Mouse (Mus musculus): Measurements from ENCODE around the gene Neurl1a. TPM values are rescaled to one million over a fixed set of nuclear protein-coding genes. Genes with fewer than 3 reads are reported as not detected.

Gene Neurl1a
- polyA plus RNA-seq, 1 experiment from 2014 or later, result 3.9 TPM

DNA sequence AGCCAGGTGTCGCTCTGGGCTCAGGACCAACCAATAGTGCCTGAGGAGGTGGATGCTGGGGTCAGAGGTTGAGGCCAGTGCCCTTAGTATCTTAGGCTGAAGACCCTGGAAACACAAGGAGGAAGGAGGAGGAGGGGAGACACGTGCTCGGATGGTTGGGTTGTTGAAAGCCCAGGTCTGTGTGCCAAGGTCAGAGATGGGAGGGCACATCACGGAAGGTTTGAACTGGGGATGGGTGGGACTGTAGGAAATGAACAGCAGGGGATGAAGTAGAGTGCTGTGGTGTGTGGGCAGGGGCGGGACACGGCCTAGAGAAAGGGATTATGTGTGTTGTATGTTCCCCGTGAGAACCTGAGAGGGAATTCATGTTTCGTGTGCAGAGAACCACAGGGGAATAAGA, 5.6 kb downstream of the Neurl1a start:
- H3K9me3 ChIP-seq (ENCODE audit: control insufficient read depth, low read length), result no peaks in the 10 kb centered on the region

DNA sequence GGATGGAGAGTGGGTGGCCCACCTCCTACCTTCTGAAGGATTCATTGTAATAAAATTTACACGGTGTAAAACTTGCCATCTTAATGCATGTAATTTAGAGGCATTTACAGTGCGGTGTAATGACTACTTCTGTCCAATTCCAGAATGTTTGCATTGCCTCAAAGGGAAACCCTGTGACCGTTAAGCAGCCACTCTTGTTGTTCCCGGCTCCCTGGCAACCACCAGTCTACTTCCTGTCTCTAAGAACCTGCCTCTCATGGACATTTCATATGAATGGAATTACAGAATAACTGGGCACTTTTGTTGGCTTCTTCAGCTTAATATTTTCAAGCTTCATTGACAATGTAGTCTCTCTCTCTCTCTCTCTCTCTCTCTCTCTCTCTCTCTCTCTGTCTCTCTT, 6.1 kb downstream of the Neurl1a start:
- no peak overlapping the region for H3K27ac ChIP-seq (replicated peaks)
- no peak for TF ChIP-seq EP300 (optimal IDR thresholded peaks at IDR 0.05)
- no peak for TF ChIP-seq CTCF (IDR thresholded peaks at IDR 0.05; ENCODE audit: low read depth)
- H3K4me3 ChIP-seq (ENCODE audit: low read depth, low read length), result no peak overlapping the region
- DNase-seq (ENCODE audit: low spot score), result no peak
- H3K36me3 ChIP-seq (ENCODE audit: control insufficient read depth, insufficient read depth, low read length), result no peaks in the 10 kb centered on the region
- no peak for ATAC-seq (ENCODE audit: low FRiP score, low TSS enrichment)
- H3K4me1 ChIP-seq (replicated peaks; ENCODE audit: control insufficient read depth, insufficient read depth), result no peaks in the 10 kb centered on the region
- H3K9ac ChIP-seq (ENCODE audit: low read length), result no peak overlapping the region
- no peaks in the 10 kb centered on the region for H3K27me3 ChIP-seq (ENCODE audit: control insufficient read depth, insufficient read depth, low read length)
- WGBS, result 54% methylated on average over 4 of the region's 4 CpGs
- no peaks in the 10 kb centered on the region for H3K9me3 ChIP-seq (ENCODE audit: control insufficient read depth, low read length)
- no peak overlapping the region for H3K4me2 ChIP-seq (replicated peaks; ENCODE audit: low read depth)

More for the DNA sequence above, 5.6 kb downstream of the Neurl1a start:
- Histone ChIP-seq H3K4me1 (replicated peaks; ENCODE audit: control insufficient read depth, insufficient read depth) (no peaks in the 10 kb centered on the region), H3K4me3 (ENCODE audit: low read depth, low read length) (no peak overlapping the region), H3K27me3 (ENCODE audit: control insufficient read depth, insufficient read depth, low read length) (no peaks in the 10 kb centered on the region), H3K36me3 (ENCODE audit: control insufficient read depth, insufficient read depth, low read length) (no peaks in the 10 kb centered on the region), H3K9ac (ENCODE audit: low read length) (no peak overlapping the region), H3K27ac (replicated peaks) (no peak overlapping the region), H3K4me2 (replicated peaks; ENCODE audit: low read depth) (no peak overlapping the region)
- DNase-seq (ENCODE audit: low spot score) (no peak), ATAC-seq (ENCODE audit: low FRiP score, low TSS enrichment) (no peak)
- no peak for TF ChIP-seq CTCF (IDR thresholded peaks at IDR 0.05; ENCODE audit: low read depth)
- TF ChIP-seq EP300 (optimal IDR thresholded peaks at IDR 0.05), result no peak
- WGBS, result 56% methylated on average over 8 of the region's 8 CpGs

DNA sequence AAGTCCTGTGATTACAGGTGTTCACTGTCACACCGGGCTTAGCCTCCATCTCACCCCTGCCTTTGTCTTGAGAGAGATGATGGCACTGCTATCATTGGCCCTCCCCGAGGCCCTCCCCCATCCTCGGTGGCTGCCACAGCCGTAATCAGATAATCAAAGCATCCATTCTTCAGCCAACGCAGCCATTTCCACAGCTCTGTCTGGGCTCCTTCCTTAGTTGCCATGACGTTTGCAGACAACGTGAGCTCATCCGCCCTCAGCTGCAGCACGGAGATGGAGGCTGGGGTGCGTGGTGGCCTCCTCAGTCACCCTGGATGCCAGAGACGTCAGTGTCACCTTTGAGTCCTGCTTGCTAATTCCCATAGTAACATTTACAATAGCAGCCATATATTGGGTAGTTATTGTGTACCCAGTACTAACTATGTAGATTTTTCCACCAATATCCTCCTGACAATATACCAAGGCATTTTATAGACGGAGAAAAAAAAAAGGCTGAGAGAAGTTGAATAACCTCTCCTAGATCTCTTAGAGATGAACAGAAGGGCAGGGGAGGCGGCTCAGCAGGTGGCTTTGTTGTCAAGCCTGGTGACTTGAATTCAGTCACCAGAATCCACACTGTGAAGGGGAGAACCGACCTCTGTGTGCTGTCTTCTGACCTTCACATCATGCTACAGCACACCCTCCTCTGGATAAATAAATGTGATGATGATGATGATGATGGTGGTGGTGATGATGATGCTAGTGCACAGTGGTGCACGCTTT, 8.1 kb downstream of the Neurl1a start:
- Histone ChIP-seq H3K36me3 (ENCODE audit: control insufficient read depth, insufficient read depth, low read length) (no peaks in the 10 kb centered on the region), H3K4me1 (replicated peaks; ENCODE audit: control insufficient read depth, insufficient read depth) (no peaks in the 10 kb centered on the region), H3K27me3 (ENCODE audit: control insufficient read depth, insufficient read depth, low read length) (no peaks in the 10 kb centered on the region), H3K4me3 (ENCODE audit: low read depth, low read length) (no peak overlapping the region), H3K27ac (replicated peaks) (no peak overlapping the region), H3K9me3 (ENCODE audit: control insufficient read depth, low read length) (no peaks in the 10 kb centered on the region), H3K9ac (ENCODE audit: low read length) (no peak overlapping the region), H3K4me2 (replicated peaks; ENCODE audit: low read depth) (no peak overlapping the region)
- 48% methylated on average over 15 of the region's 15 CpGs for WGBS
- ATAC-seq (ENCODE audit: low FRiP score, low TSS enrichment) (no peak), DNase-seq (ENCODE audit: low spot score) (no peak)
- no peak for TF ChIP-seq EP300 (optimal IDR thresholded peaks at IDR 0.05)
- TF ChIP-seq CTCF (IDR thresholded peaks at IDR 0.05; ENCODE audit: low read depth), result no peak

GRCm38 (mm10) chr19:47188515-47189128, 10.0 kb downstream of the Neurl1a start:
- WGBS, result 78% methylated on average over 11 of the region's 11 CpGs
- TF ChIP-seq CTCF (IDR thresholded peaks at IDR 0.05; ENCODE audit: low read depth) (no peak), EP300 (optimal IDR thresholded peaks at IDR 0.05) (no peak)
- H3K9ac ChIP-seq (ENCODE audit: low read length), result no peak overlapping the region
- ATAC-seq (ENCODE audit: low FRiP score, low TSS enrichment) (peak; percentile 50; the same call in 1 of the 2 replicates), DNase-seq (ENCODE audit: low spot score) (no peak)
- H3K27ac ChIP-seq (replicated peaks), result 0 out of 2 replicates have a peak overlapping the region, but pooled peaks have one; percentile 18
- no peaks in the 10 kb centered on the region for H3K27me3 ChIP-seq (ENCODE audit: control insufficient read depth, insufficient read depth, low read length)
- no peaks in the 10 kb centered on the region for H3K36me3 ChIP-seq (ENCODE audit: control insufficient read depth, insufficient read depth, low read length)
- no peaks in the 10 kb centered on the region for H3K4me1 ChIP-seq (replicated peaks; ENCODE audit: control insufficient read depth, insufficient read depth)
- H3K9me3 ChIP-seq (ENCODE audit: control insufficient read depth, low read length), result no peaks in the 10 kb centered on the region
- H3K4me3 ChIP-seq (ENCODE audit: low read depth, low read length), result no peak overlapping the region
- H3K4me2 ChIP-seq (replicated peaks; ENCODE audit: low read depth), result no peak overlapping the region

DNA sequence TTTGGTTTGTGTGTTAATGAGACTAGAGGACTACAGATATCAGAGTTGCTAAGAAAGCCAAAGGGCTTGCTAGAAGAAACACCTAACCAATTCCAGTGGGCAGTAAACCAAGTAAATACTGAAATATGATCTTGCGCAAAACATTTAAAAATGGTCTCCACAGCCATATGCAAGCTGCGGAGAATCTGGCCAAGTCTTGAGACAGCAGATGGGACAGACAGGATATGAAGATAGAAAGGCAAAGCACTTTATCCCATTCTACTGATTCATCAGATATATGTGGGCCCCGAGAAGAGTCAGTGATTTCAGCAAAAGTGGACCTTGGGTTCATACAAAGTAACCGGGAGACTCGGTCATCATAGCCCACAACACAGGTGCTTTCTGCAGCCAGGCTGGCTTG, 13.5 kb downstream of the Neurl1a start:
- TF ChIP-seq EP300 (optimal IDR thresholded peaks at IDR 0.05), result no peak
- TF ChIP-seq CTCF (IDR thresholded peaks at IDR 0.05; ENCODE audit: low read depth), result no peak
- ATAC-seq (ENCODE audit: low FRiP score, low TSS enrichment) (no peak), DNase-seq (ENCODE audit: low spot score) (no peak)
- WGBS, result 91% methylated on average over 5 of the region's 5 CpGs
- Histone ChIP-seq H3K9ac (ENCODE audit: low read length) (no peak overlapping the region), H3K9me3 (ENCODE audit: control insufficient read depth, low read length) (no peaks in the 10 kb centered on the region), H3K27me3 (ENCODE audit: control insufficient read depth, insufficient read depth, low read length) (no peaks in the 10 kb centered on the region), H3K4me3 (ENCODE audit: low read depth, low read length) (no peak overlapping the region), H3K4me1 (replicated peaks; ENCODE audit: control insufficient read depth, insufficient read depth) (no peaks in the 10 kb centered on the region), H3K4me2 (replicated peaks; ENCODE audit: low read depth) (no peak overlapping the region), H3K36me3 (ENCODE audit: control insufficient read depth, insufficient read depth, low read length) (no peaks in the 10 kb centered on the region), H3K27ac (replicated peaks) (no peak overlapping the region)

Measured in stomach, postnatal 0 days (tissue).